Mouse (Mus musculus): ENCODE data around the gene Kdr. TPM values are rescaled to one million over a fixed set of nuclear protein-coding genes. Genes with fewer than 3 reads are reported as not detected.

Kdr gene
- total RNA-seq, 1 experiment from 2014 or later, result 0.12 TPM

DNA sequence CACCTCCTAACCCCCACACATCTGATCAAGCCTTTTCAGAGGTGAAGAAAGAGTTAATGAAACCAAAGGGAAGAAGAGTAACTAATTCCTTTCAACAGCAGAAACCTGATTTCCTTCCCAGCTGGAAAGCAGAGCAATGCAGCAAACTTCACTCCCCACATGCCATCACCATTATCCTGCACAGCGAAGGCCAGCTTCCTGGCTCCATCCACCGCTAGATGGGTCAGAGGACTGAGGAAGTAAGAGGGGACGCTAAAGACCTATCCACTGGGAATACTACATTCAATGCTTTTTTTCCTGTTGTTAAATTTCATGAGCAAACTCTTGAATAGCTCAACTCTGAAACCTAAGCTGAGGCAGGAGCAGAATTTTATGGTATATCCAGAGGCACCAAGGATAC, 8.4 kb downstream of the Kdr start:
- no peak for ATAC-seq (ENCODE audit: extremely low read depth, insufficient number of reproducible peaks, low FRiP score, poor library complexity, severe bottlenecking)

- ATAC-seq (ENCODE audit: extremely low read depth, insufficient number of reproducible peaks, low FRiP score, poor library complexity, severe bottlenecking), result no peak
Measured at GRCm38 (mm10) chr5:75962558-75962957, 15.7 kb downstream of the Kdr start.

DNA sequence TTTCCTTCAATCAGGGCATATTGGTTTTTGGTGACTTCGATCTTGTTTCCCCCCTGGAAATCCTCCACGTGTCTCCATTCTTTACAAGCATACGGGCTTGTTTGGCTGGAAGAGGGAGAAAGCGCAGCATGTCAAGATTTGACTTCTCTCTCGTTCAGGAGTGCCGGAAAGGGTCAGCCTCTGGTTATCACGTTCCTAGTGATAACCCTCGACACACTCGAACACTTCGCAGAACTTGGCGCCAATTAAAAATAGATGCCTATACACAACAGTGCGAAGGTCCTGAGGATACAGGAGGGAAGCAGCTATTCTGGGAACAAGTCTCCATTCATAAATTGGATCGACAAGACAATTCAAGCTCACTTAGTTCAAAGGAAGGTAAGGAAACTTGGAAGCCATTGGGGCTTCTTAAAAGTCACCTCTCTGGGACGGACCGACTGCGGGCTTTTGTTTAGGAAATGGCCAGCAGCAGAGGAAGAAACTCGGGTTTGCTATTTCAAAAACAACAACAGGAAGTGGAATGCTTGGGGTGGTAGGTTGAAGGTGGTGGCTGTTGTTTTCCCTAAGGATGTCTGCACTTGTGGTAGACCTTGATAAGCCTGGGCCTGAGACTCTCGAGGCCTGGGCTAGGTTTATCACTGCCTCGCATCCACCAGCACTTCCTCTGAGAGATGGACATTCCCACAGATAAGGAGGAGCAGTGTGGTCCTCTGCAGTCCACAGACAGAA, 16.4 kb downstream of the Kdr start:
- ATAC-seq (ENCODE audit: extremely low read depth, insufficient number of reproducible peaks, low FRiP score, poor library complexity, severe bottlenecking), result no peak

- no peak for ATAC-seq (ENCODE audit: extremely low read depth, insufficient number of reproducible peaks, low FRiP score, poor library complexity, severe bottlenecking)
Measured at GRCm38 (mm10) chr5:75959809-75960208, 18.4 kb downstream of the Kdr start.

- no peak for ATAC-seq (ENCODE audit: extremely low read depth, insufficient number of reproducible peaks, low FRiP score, poor library complexity, severe bottlenecking)
Measured at GRCm38 (mm10) chr5:75956526-75956925, 21.7 kb downstream of the Kdr start.

GRCm38 (mm10) chr5:75955876-75956275, 22.4 kb downstream of the Kdr start:
- ATAC-seq (ENCODE audit: extremely low read depth, insufficient number of reproducible peaks, low FRiP score, poor library complexity, severe bottlenecking), result no peak

DNA sequence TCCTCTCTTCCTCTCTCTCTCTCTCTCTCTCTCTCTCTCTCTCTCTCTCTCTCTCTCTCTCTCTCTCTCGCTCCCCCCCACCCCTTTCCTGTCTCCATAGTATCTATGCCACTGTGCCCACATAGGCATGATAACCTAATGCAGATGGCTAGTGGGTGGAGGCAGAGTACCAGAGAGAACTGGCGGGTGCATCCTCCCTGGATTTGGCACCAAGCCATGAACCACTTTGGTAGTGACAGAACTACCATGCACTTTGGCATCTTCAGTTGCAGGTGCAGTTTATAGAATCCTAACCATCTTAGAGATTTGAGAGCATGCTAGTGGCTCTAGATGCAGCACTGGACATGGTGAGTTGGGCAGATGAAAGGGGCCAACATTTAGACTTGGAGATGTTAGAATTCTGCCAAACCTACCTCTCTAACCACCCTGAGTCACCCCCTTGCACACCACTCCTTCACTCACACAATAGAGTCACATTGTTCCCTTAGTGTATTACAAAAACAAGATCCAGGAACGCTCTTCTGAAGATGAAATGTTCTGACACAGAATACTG, 23.4 kb downstream of the Kdr start:
- no peak for ATAC-seq (ENCODE audit: extremely low read depth, insufficient number of reproducible peaks, low FRiP score, poor library complexity, severe bottlenecking)

- ATAC-seq (ENCODE audit: extremely low read depth, insufficient number of reproducible peaks, low FRiP score, poor library complexity, severe bottlenecking), result no peak
Measured at GRCm38 (mm10) chr5:75954218-75954617, 24.0 kb downstream of the Kdr start.

GRCm38 (mm10) chr5:75952131-75952795, 26.0 kb downstream of the Kdr start:
- no peak for ATAC-seq (ENCODE audit: extremely low read depth, insufficient number of reproducible peaks, low FRiP score, poor library complexity, severe bottlenecking)

DNA sequence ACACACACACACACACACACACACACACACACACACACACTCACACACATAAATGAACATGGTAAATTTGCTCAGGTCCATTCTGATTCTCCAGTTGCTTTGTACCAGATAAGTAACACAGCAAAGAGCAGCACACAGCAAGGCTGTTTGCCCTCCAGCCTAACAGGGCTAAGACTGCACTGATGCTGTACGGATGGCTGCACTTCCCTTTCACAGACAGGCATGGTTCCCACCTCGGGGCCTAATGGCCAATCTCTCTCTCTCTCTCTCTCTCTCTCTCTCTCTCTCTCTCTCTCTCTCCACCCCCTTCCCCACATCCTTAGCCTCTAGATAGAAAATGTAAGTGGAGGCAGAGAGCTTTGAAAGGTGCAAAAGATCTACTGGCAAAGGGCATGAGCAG, 27.4 kb downstream of the Kdr start:
- ATAC-seq (ENCODE audit: extremely low read depth, insufficient number of reproducible peaks, low FRiP score, poor library complexity, severe bottlenecking), result no peak

DNA sequence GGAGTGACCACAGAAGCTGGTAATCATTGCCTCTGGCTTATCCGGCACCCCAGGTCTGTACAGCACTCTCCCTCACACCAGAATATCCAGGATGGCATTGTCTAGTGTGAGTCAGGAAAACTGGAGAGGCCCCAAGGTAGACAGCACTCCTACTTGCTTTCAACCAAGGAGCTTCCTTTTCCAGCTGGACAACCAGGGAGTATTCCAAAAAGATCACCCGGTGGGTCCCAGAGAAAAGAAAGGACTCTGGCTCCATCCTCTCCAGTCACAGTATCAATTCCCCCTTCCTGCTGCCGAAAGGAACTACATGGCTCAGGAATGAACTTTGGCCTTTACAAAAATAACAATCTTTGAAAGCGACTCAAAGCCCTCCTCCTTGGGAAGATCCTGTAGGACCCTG, 32.9 kb downstream of the Kdr start:
- no peak for ATAC-seq (ENCODE audit: extremely low read depth, insufficient number of reproducible peaks, low FRiP score, poor library complexity, severe bottlenecking)

DNA sequence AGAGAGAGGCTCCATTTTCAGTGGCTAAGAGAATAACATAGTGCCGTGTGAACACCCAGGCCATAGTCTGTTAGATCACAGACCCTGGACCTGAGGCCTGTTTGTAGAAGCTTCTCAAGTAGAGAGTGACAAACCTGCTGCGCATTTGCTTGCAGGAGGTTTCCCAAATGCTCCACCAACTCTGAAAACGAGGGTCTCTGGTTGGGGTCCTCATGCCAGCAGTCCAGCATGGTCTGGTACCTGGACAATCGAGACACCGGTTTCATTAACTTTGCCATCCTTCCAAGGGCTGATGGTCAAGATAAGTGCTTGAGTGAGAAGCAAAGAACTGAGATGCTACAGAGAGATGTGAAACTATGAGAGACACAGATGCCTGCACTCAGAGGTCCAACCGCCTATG, 35.0 kb downstream of the Kdr start:
- no peak for ATAC-seq (ENCODE audit: extremely low read depth, insufficient number of reproducible peaks, low FRiP score, poor library complexity, severe bottlenecking)

DNA sequence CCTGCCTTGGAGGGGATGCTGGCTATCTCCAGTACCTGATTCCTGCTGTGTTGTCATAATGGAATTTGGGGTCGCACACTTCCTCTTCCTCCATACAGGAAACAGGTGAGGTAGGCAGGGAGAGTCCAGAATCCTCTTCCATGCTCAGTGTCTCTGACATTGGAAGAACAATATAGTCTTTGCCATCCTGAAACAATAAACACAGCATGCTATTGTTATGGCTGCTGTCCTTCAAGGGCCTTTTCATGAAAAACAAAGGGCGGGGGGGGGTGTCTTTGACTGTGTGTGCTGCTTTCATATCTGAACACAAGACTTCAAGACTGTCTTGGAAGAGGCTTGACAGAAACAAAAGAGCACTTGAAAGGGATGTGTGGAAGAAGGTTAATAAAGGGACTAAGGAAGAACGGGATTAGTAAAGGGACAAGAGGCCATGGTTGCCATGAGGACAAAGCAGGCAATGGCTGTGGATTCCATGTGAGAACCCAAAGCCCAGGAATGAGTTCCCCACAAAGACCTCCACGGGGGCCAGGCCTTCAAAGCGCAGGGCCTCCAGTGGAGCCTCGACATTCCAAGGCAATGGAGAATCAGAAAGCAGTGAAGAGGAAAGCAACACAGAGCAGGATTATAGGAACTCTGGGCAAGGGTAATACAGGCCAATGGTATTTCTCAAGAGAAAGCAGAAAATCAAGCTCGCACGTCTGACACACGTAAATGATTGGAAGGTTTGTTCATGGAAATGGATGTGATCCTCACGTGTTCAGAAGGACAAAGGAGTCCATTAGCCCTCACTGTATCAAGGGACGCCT, 36.3 kb downstream of the Kdr start:
- ATAC-seq (ENCODE audit: extremely low read depth, insufficient number of reproducible peaks, low FRiP score, poor library complexity, severe bottlenecking), result no peak

DNA sequence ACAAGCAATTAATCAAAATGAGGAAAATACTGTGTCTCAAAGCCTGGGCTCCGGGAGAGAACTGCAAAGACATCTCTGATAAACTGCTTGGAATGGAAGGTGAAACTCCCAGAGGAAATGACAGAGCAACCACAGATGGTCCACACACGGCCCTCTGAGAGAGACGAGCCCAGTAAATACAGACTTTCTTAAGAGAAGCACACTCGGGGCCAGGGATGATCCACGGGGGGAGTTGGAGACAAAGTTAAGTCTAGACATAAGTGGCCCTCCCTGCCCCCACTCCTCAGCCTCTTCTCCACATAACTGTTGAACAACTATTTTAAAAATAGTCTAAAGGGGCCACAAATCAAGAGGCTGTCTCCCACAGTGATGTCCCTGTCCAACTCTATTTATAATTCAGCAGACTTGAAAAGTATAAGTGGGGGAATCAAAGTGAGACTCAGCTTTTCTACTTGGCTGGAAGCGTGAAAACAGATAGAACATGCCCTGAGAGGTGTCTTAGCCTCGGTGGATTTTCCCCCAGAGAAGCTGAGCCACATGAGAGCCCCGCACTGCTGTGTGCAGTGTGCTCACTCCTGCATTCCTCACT, 39.0 kb downstream of the Kdr start:
- no peak for ATAC-seq (ENCODE audit: extremely low read depth, insufficient number of reproducible peaks, low FRiP score, poor library complexity, severe bottlenecking)

- no peak for ATAC-seq (ENCODE audit: extremely low read depth, insufficient number of reproducible peaks, low FRiP score, poor library complexity, severe bottlenecking)
Measured at GRCm38 (mm10) chr5:75938012-75938411, 40.2 kb downstream of the Kdr start.

GRCm38 (mm10) chr5:75936223-75936622, 42.0 kb downstream of the Kdr start:
- ATAC-seq (ENCODE audit: extremely low read depth, insufficient number of reproducible peaks, low FRiP score, poor library complexity, severe bottlenecking), result no peak

GRCm38 (mm10) chr5:75935225-75935624, 43.0 kb downstream of the Kdr start:
- ATAC-seq (ENCODE audit: extremely low read depth, insufficient number of reproducible peaks, low FRiP score, poor library complexity, severe bottlenecking), result no peak

GRCm38 (mm10) chr5:75934201-75934600, 44.1 kb downstream of the Kdr start:
- ATAC-seq (ENCODE audit: extremely low read depth, insufficient number of reproducible peaks, low FRiP score, poor library complexity, severe bottlenecking), result no peak

- no peak for ATAC-seq (ENCODE audit: extremely low read depth, insufficient number of reproducible peaks, low FRiP score, poor library complexity, severe bottlenecking)
Measured at GRCm38 (mm10) chr5:75933521-75934044, 44.7 kb downstream of the Kdr start.
